Mouse (Mus musculus) adrenal gland, adult 8-10 months (tissue): ENCODE data around the gene 4930562C15Rik. TPM values are rescaled to one million over a fixed set of nuclear protein-coding genes. Genes with fewer than 3 reads are reported as not detected.
A peak's percentile ranks its signal among the peaks of the same experiment; 100 is the strongest.
"Not testable (repeated sequence)": the region's sequence is repeated elsewhere in the genome, so short reads cannot be mapped to it uniquely, and the experiment has no call there.

Source experiments
- DNase-seq: peaks from one replicate; pipeline ENCODE4 v3.0.0; 2022
- total RNA-seq, 4 experiments: library from RNA; stranded (reverse); gene quantifications; 2 replicates each; pipeline ENCODE4 v1.2.4; 2022

4930562C15Rik gene
- under 1 TPM in 1 of 4 experiments, not detected in 3; 0.14 TPM for total RNA-seq

- DNase-seq = no peak
Observed at GRCm38 (mm10) chr16:4835191-4835590, at the start of gene 4930562C15Rik. 4930562C15Rik (plus strand) TSS chr16:4835416.

GRCm38 (mm10) chr16:4785706-4786105, 49.5 kb upstream of the 4930562C15Rik start:
- DNase-seq = no peak

- DNase-seq = no peak
Observed at GRCm38 (mm10) chr16:4788176-4788575, 47.0 kb upstream of the 4930562C15Rik start.

- DNase-seq = peak; percentile 49
Observed at GRCm38 (mm10) chr16:4789311-4789768, 45.9 kb upstream of the 4930562C15Rik start.

GRCm38 (mm10) chr16:4789810-4790559, 45.2 kb upstream of the 4930562C15Rik start, which contains the start of gene Cdip1:
Cdip1 (minus strand) TSS chr16:4790292.
- peak; percentile 93 for DNase-seq

- no peak for DNase-seq
Observed at GRCm38 (mm10) chr16:4791332-4791731, 43.9 kb upstream of the 4930562C15Rik start.

GRCm38 (mm10) chr16:4796631-4797030, 38.6 kb upstream of the 4930562C15Rik start:
- no peak for DNase-seq

GRCm38 (mm10) chr16:4818349-4818748, 16.9 kb upstream of the 4930562C15Rik start:
- DNase-seq = no peak

GRCm38 (mm10) chr16:4824466-4824865, 10.8 kb upstream of the 4930562C15Rik start:
- DNase-seq = not testable (repeated sequence)

- DNase-seq = no peak
Observed at GRCm38 (mm10) chr16:4827639-4828038, 7.6 kb upstream of the 4930562C15Rik start.

GRCm38 (mm10) chr16:4829271-4829900, 5.8 kb upstream of the 4930562C15Rik start:
- no peak for DNase-seq

- DNase-seq = peak; percentile 39
Observed at GRCm38 (mm10) chr16:4831650-4832419, 3.4 kb upstream of the 4930562C15Rik start.

- DNase-seq = no peak
Observed at GRCm38 (mm10) chr16:4833858-4834257, 1.4 kb upstream of the 4930562C15Rik start.

- no peak for DNase-seq
Observed at GRCm38 (mm10) chr16:4837631-4838030, 2.4 kb downstream of the 4930562C15Rik start.

- no peak for DNase-seq
Observed at GRCm38 (mm10) chr16:4839552-4839951, 4.3 kb downstream of the 4930562C15Rik start.

GRCm38 (mm10) chr16:4840231-4840630, 5.0 kb downstream of the 4930562C15Rik start:
- DNase-seq = no peak

- DNase-seq = no peak
Observed at GRCm38 (mm10) chr16:4847041-4847440, 11.8 kb downstream of the 4930562C15Rik start.

GRCm38 (mm10) chr16:4848090-4848489, 12.9 kb downstream of the 4930562C15Rik start:
- peak; percentile 68 for DNase-seq

GRCm38 (mm10) chr16:4850361-4850760, 15.1 kb downstream of the 4930562C15Rik start:
- peak; percentile 66 for DNase-seq

- DNase-seq = no peak
Observed at GRCm38 (mm10) chr16:4850938-4851628, 15.9 kb downstream of the 4930562C15Rik start.

GRCm38 (mm10) chr16:4855046-4855650, 19.9 kb downstream of the 4930562C15Rik start:
- DNase-seq = no peak

- DNase-seq = no peak
Observed at GRCm38 (mm10) chr16:4861392-4861791, 26.2 kb downstream of the 4930562C15Rik start.
